Mouse (Mus musculus) embryo, embryonic 10 days (tissue): ENCODE measurements around the gene Senp8.
A peak's percentile ranks its signal among the peaks of the same experiment; 100 is the strongest.
"Not testable (repeated sequence)": the region's sequence is repeated elsewhere in the genome, so short reads cannot be mapped to it uniquely, and the experiment has no call there.

Experiments used
- DNase-seq: peaks from one replicate; pipeline ENCODE4 v3.0.0-alpha.2; 2015; ENCODE audit warnings: low spot score

Senp8 gene

DNA sequence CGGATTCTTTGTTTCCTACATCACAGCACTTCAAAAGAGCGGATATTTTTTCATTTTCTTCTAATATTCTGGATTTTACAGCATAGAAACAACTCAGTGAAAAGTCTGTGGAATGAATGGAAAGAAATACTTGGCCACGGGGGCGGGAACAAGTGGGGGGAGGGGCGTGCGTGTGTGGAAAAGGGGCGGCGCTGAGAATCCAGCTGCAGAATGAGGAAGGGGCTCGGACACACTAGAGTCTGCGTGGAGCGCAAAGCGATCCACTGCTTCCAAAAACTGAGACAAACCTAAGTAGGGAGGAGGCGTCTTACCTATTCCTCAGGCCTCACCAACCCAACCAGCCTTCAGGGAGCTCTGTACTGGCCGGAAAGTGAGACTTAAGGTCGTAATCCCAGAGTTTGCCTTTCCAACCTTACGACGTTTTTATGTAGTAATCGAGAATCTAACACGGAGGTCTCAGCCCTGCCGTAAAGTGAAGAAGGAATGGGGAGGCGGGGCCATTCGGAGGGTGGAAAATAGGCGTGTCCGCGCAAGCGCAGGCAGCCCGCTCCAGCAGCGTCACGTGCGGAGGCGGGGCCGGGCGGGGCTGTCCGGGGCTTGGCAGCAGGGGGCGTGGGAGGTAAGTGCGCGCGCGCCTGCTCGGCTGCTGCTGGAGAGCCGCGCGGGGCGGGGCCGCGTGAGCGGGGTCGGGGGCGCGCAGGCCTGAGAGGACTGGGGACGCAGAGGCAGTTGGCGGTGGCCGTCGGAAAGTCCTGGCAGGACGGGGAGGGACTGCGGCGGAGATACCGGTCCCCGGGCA lies at the start of gene Senp8, which contains the start of gene Myo9a:
Gene Senp8, minus strand, starts transcription at position 444 of the 799 bp plus-strand sequence.
Gene Myo9a, plus strand, starts transcription at position 630 of the 799 bp plus-strand sequence.
- peak; percentile 98 for DNase-seq

DNA sequence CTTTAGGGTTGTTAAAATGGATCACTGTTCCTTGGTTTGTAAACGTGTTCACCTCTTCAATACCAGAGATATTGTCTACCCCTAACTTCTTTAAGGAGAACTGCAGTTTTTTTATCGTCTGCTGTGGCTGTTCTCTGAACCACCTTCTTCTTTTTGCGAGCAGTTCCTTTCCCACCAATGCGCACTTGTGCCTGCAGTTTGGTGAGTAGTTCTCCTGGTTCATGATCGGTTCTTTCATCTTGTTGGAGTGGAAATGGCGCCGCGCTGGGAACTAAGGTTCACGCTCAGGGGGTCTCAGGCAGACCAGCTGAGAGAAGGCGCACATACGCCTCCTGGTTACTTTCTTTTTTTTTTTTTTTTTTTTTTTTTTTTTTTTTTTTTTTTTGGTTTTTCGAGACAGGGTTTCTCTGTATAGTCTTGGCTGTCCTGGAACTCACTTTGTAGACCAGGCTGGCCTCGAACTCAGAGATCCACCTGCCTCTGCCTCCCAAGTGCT lies 16.5 kb upstream of the Senp8 start:
- not testable (repeated sequence) for DNase-seq

DNA sequence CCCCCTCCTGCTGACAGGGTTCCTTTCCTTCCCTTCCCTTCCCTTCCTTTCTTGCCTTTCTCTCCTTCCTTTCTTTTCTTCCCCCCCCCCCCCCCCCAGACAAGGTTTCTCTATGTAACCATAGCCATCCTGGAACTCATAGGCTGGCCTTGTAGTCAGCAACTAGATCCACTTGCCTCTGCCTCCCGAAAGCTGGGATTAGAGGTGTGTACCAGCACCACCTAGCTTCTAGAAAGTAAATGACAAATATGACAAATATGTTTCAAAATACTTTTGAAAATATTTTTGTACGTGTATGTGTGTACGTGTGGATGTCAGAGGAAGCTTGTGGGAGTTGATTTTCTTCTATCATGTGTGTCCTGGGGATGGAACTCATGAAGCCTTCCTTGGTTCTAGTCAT lies 10.0 kb upstream of the Senp8 start:
- DNase-seq: no peak

DNA sequence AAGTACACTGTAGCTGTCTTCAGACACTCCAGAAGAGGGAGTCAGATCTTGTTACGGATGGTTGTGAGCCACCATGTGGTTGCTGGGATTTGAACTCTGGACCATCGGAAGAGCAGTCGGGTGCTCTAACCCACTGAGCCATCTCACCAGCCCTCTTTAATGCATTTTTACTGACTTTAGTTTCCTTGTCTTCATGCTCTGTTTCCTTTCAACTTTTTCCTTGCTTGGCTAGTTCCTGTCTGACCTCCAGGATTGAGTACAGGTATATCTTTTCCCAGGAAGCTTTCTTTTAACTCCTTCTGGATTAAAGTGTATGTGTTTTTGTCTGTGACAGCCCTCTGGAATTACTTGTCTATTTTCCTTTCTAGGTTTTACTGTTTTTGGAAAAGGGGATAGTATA lies 6.5 kb upstream of the Senp8 start:
- DNase-seq: not testable (repeated sequence)

DNA sequence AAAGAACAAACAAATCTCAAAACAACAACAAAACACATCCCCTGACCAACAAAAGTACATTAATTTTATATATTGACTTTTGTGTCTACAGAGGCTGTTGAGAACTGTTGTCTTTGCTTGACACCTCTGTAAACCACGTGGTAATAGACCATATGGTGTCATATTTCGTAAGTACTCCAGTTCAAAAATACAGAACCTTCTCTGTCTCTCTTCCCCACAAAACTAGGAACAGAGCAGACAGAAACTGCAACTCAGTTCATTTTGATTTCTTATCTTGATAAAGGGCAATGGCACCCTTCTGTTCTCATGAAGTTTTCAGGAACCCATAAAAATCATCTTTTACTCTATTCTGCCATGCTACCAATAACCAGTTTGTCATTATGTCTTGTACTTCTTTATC lies 4.7 kb upstream of the Senp8 start:
- DNase-seq: no peak

DNA sequence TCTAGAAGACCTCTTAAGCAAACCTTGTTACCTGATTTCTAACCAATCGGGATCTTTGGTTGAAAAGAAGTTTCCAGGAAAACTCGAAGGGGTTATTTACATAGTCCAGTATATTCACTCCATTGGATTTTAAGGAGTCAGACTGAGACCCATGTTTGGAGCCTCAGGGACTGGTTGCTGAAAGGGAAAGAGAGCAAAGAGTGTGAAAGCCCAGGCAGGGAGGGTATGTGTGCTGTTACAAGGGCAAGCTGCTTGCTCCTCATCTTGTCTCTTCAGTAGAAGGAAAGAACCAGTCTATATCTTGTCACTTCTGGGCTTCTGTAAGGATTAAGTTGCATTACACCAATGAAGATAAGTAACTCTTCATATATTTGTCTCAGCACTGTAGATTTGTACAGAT lies 1.5 kb upstream of the Senp8 start:
- no peak for DNase-seq

DNA sequence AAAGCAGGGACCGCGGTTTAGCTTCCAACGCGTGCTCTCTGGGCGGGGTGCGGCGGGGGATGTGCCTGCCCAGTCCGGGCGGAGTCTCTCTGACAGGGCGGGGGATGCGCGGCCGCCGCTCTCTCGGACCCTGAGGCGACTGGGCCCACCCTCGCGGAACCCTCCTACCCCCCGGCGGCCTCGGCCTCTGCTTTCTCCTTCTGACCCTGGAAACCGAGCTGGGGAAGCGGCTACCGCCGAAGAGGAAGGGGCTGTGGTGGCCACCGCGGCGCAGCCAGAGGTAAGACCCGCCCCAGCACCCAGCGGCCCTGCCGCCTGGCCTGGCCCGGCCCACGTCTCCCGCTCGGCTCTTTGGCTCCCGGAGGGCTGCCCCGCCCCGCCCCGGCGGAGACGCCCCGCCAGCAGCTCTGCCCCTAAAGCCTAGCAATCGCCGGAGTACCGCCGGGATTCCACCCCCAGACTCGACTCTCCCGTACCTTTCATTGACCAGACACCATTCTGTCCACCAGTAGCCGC lies 614 bp upstream of the Senp8 start:
- peak; percentile 69 for DNase-seq

DNA sequence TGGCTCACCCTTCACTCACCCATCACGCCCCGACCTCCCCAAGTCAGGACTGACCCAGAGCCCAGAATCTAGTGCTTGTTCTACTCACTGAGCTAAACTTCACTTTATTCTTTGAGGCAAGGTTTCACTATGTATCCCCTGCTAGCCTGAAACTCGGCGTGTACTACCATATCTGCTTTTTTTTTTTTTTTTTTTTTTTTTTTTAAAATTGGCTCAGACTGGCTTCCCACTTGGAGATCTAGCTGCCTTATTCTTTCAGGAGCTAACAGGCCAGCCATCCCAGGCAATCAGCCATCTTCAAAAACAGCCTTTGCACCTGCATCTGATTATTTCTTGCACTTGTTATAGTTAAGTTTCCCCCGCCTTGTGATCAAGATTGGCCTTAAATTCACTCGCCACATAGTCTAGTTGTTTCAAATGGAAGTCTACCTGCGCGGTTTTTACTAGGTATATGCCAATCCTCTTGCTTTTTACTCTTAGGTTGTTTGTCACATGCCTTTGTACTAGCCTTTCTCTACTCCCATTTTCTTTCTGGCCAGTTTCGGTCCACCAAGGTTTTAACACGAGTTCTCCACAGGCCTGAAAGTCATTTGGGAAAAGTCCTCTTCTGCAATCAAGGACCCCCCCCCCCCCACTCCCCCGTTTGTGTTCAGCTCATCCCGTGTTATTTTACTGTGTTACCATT lies 787 bp downstream of the Senp8 start:
- no peak for DNase-seq

DNA sequence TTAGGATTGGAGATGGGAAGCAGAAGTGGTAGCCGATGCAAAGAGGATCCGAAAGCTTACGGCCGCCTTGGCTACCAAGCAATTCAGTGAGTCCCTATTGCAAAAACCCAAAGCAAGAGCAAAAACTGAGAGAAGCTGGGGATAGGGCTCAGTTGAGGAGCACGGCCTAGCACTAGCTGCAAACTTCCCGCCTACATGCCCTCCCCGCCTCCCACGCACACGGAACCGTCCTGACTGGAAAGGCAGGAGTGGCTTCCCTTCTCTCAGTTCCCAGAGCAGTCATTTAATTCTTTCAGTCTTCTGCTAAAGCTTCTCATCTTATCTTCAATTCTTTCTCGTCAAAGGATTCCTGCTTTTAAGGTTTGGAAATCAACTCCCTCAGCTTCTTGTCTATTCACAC lies 1.5 kb downstream of the Senp8 start:
- DNase-seq: no peak

DNA sequence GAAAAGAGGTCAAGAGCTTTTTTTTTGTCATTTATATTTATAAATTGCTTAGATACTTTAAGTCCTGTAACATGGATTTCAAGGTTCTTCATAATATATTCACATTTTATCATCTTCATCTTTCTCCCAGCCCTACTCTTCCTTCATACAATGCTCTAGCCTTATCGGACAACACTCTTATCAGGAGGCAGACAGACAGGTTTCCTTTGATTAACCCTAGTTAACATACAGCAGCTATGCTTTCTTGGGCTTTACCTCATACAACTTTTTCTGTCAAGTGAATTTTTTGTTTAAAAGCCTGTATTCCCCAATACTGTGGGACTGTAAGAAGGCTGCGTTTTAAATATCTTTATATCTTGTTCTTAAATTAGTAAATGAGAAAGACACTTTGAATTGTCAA lies 2.1 kb downstream of the Senp8 start:
- DNase-seq: no peak

DNA sequence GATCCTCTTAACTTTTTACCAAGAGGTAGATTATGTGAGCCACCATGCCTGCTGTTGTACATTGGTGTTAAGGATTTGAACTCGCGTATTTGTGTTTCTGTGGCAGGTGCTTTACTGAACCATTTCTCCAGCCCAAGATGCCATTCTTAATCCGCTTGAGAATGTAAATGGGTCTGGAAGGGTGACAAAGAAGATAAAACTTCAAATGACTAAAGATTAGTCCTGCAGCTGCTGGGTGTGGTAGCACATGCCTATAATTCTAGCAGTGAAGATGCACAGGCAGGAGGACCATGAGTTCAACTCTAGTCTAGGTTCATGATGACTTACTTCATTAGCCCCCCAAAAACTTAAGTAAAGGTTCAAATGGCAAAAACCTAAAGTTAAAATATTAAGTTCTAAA lies 6.6 kb downstream of the Senp8 start:
- DNase-seq: no peak

DNA sequence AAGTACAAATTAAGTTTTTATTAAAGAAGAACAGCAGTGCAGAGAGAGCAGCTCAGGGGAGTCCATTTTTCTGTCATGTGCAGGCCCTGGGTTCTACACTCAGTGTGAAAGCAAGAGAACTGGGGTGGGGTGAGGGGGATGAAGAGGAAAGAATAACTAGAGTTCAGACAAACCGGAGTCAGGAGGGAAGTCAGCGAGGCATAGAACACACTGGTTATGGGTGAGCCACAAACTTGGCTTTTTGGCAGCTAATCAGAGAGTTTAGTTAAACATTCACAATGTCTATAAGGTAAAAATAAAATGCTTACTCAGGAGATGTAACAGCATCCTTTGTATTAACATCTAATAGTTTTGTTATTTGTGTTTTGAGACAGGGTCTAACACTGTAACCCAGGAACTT lies 9.9 kb downstream of the Senp8 start:
- DNase-seq: no peak

DNA sequence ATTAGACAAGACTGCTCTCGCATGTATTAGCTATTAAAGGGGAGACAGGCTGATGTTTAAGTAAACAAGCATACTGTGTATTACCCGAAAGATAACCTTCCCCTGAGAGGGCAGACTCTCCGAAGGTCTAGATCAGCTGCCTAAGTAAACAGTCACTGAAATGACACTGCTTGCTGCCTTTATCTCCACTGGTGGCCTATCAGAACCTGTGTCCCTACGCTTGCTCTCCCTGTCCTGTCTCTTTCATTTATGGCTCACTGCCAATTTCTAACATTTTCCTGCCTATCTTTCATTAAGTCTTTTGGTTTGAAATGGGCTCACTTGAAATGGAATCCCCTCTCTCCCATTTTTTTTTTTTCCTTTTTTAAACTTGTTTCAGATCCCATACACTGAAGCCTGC lies 15.1 kb downstream of the Senp8 start:
- no peak for DNase-seq

DNA sequence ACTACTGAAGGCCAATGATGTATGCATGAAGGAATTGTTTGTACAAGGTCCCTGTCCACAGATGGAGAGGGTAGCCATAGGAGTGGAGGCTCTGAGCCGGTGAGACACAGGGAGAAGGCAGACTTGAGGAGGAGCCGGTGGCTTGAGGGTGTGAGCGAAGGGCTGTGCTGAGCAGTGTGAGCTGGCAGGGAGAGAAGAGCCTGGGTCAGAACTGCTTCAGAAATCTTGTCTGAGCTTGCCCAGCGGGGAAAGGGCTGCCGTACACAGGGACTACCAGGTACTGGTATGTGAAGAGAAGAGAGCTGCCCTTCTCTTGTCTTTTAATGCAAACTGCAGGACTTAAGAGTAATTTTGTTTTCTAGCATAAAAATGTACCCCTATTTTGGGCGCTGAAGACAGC lies 17.4 kb downstream of the Senp8 start:
- no peak for DNase-seq

DNA sequence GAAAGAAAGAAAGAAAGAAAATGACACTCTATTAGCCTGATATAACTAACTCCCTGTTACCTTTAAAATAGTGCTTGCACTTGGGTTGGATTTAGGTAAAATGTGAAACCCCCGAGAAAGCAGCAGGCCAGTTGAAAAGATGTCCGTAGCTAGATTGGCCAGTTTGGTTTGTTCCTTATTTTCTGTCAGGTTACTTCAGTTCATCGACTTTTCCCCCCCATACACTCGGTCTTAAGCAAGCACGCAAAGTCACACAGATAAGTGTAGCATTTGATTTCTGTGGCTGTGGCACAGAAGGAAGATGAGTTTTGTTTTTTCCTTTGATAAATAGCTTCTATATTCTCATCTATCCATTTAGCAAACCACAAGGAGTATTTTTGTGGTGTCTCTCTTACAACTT lies 19.4 kb downstream of the Senp8 start:
- no peak for DNase-seq

DNA sequence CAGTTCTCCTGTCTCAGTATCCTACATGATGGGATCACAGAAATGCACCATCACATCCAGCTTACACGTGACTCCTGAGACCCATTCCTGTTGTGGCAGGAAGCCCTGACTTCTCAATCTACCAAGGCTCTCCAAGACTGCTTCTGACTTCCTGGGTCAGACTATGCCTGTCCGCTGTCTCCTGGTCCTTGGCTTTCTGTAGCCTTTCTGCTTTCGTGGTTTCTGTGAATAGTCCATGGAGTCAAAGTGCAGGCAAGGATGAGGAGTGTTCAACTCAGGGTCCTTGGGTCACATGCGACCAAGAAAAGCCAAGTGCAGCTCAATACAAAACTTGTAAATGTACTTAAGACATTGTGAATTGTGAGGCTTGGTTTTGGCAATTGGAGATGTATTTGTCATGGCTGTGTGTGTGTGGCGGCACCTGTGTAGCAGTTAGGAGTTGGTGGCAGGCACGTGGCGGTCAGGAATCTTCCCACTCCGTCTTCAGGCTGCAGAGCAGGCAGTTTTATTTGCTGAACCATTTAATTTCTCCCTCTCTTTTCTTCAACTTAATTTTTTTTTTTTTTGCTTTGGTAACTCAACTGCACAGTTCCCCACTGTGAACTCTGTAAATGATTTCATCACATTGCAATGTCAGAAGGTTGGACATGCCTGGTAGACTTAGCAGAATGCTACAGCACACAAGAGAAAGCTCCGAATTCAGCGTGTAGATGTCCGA lies 22.8 kb downstream of the Senp8 start:
- DNase-seq: no peak

DNA sequence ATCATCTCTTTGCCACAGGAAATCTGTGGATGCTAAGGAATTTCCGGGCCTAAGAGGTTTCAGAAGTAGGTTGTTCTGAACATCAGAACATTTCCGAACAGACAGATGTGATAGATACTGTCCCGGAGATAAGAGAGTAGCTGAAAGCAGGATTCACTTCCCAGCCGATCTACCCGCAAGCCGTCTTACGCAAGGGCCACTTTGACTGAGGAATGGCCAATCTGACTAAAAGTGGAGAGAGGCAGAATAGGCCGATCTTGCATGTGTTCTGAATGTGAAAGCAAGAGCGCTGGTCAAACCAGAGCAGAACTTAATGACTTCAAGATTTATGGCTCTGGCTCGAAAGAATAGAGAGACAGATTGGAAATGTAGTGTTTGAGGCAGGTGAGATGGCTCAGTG lies 25.0 kb downstream of the Senp8 start:
- DNase-seq: no peak

DNA sequence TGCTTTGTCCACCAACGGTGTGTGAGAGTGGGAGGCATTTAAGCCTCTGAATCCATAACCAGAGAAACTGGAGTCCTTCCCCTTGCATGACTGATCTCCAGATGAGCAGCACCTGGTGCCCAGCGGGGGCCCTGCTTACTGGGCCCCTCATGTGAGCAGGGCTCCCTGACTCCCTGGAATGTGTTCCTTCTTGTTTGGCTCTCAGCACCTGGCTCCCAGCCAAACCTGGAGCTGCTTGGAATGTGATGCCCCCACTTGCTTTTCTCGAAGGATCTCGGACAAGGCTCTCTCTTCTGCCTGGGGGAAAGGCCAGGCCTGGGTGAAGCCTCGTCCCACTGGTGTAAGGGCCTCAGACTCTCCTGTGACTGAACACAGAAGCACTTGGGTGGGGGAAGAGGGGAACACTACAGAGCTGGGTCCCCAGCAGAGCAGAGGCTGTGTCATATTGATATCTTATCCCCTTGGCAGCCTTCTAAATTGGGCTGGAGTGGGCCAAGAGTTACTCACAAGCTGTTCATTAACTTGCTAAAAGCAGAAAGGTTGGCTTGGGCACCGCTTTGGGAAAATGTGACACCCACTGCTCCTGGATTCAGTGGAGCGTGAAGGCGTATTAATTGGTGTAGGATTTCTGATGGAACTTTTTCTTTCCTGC lies 26.6 kb downstream of the Senp8 start:
- no peak for DNase-seq

DNA sequence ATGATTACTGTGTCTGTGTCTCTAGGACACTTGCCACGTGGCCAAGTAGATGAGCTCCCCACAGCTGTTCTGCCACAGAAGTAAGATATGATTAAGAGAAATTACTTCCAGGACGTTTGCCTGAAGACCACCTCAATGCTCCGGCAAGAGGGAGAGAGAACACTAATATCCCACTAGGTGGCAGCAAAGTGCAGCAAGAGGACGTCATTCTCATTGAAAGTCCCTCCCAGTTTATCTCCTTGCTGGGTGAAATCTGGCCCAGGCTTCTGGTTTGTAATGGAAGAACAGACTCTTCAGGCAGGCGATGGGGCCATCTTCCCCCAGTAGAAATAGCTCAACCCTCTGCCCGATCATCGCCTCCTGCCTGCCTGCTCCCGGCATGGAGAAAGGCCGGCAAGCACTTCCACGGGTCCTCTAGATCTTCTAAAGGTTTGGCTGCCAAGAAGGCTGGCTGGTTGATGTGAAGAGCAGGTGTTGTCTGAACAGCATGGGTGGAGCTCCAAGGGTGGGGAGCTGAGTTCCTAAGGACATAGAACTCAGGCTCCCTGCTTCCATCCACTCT lies 27.3 kb downstream of the Senp8 start:
- DNase-seq: peak; percentile 93

DNA sequence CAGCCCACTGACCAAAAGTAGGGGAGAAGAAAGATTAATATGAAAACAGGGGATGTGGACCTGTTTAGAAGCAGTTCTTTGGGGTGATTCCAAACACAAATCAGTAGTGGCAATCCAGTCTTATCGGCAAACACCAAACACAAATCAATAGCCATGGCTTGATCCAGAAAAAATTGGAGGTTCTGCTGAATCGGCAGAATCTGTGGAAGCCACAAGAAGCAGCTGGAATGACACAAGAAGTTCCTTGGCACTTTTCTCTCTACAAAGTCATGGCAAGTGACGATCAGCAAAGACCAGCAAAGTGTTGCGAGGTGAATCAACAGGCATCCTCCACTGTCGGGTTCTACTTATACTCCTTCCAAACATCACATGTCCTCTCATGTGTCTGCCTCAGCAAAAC lies 29.4 kb downstream of the Senp8 start:
- DNase-seq: no peak

DNA sequence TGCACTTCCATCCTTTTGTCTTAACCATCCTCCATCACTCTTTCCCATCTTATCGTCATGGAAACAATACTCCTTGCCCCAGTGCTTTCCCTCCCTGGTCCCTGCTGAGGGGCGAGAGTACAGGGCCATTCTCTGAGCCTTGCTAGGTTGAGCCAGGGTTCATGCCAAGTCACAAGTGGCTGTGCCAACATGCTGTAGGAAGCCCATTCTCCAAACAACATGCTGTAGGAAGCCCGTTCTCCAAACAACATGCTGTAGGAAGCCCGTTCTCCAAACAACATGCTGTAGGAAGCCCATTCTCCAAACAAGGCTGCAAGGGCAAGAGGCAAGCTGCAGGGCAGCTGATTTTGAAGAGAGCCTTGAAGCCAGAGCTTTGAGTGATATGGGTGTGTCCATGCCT lies 32.3 kb downstream of the Senp8 start:
- no peak for DNase-seq
